Mouse (Mus musculus) G1E-ER4 (cell line): ENCODE results near the gene Ccdc92b. TPM values are rescaled to one million over a fixed set of nuclear protein-coding genes. Genes with fewer than 3 reads are reported as not detected.

Source experiments
- GATA1 ChIP-seq: IDR thresholded peaks from one replicate; pipeline ENCODE4 v1.8.0; 2012; ENCODE audit warnings: low read length, inconsistent platforms
- polyA plus RNA-seq: library from polyadenylated mRNA; stranded (reverse); fragments of >175 nt; gene quantifications from 2 replicates; pipeline ENCODE4 v1.2.3, GENCODE M21; 2012

The Ccdc92b gene
- polyA plus RNA-seq, 1 experiment: not detected

- TF ChIP-seq GATA1: no peak
These were observed 22.0 kb upstream of the Ccdc92b start for GRCm38 (mm10) chr11:74597283-74597989.

GRCm38 (mm10) chr11:74597990-74598337, 21.4 kb upstream of the Ccdc92b start:
- no peak for TF ChIP-seq GATA1

GRCm38 (mm10) chr11:74602286-74602685, 17.1 kb upstream of the Ccdc92b start:
- TF ChIP-seq GATA1: no peak

- TF ChIP-seq GATA1: no peak
These were observed 9.3 kb upstream of the Ccdc92b start for GRCm38 (mm10) chr11:74610068-74610467.

GRCm38 (mm10) chr11:74610545-74611176, 8.7 kb upstream of the Ccdc92b start, which contains the start of gene Rap1gap2:
Gene Rap1gap2 (minus strand): TSS chr11:74610915.
- no peak for TF ChIP-seq GATA1

GRCm38 (mm10) chr11:74611437-74611836, 8.0 kb upstream of the Ccdc92b start:
- TF ChIP-seq GATA1: no peak

GRCm38 (mm10) chr11:74613428-74613827, 6.0 kb upstream of the Ccdc92b start:
- no peak for TF ChIP-seq GATA1

GRCm38 (mm10) chr11:74615571-74615970, 3.8 kb upstream of the Ccdc92b start:
- no peak for TF ChIP-seq GATA1

GRCm38 (mm10) chr11:74619956-74620300, 523 bp downstream of the Ccdc92b start:
- TF ChIP-seq GATA1: no peak

GRCm38 (mm10) chr11:74621974-74622669, 2.7 kb downstream of the Ccdc92b start:
- TF ChIP-seq GATA1: peak; percentile 57

GRCm38 (mm10) chr11:74623693-74624092, 4.3 kb downstream of the Ccdc92b start:
- TF ChIP-seq GATA1: no peak

- TF ChIP-seq GATA1: no peak
These were observed 5.9 kb downstream of the Ccdc92b start for GRCm38 (mm10) chr11:74625333-74625732.

GRCm38 (mm10) chr11:74627481-74627880, 8.1 kb downstream of the Ccdc92b start:
- TF ChIP-seq GATA1: no peak

- TF ChIP-seq GATA1: no peak
These were observed 12.7 kb downstream of the Ccdc92b start for GRCm38 (mm10) chr11:74631880-74632789.

- TF ChIP-seq GATA1: no peak
These were observed 15.3 kb downstream of the Ccdc92b start for GRCm38 (mm10) chr11:74634490-74635275.
